Mouse (Mus musculus) embryonic facial prominence, embryonic 12.5 days (tissue): ENCODE results near the gene Psmg1. TPM values are rescaled to one million over a fixed set of nuclear protein-coding genes. Genes with fewer than 3 reads are reported as not detected.
"Not testable (repeated sequence)": the region's sequence is repeated elsewhere in the genome, so short reads cannot be mapped to it uniquely, and the experiment has no call there.

Experiments used
- ATAC-seq: fragments of 200-750 bp; cut with Nextera tagmentation; 2 replicates; pipeline ENCODE4 v1.8.0; 2017; ENCODE audit not compliant: insufficient number of reproducible peaks, insufficient read depth, low FRiP score, low TSS enrichment
- H3K27ac ChIP-seq: fragments of 300-500 bp; sonication (generic); 2 replicates; pipeline ENCODE4 v1.5.1; 2016; ENCODE audit warnings: mild to moderate bottlenecking
- H3K27me3 ChIP-seq: fragments of 300-500 bp; sonication (generic); 2 replicates; pipeline ENCODE4 v1.6.1; 2016; ENCODE audit warnings: mild to moderate bottlenecking, moderate library complexity
- H3K36me3 ChIP-seq: fragments of 300-500 bp; sonication (generic); 2 replicates; pipeline ENCODE4 v1.6.1; 2016; ENCODE audit warnings: mild to moderate bottlenecking
- H3K4me1 ChIP-seq: fragments of 300-500 bp; sonication (generic); 2 replicates; pipeline ENCODE4 v1.6.1; 2016
- H3K4me2 ChIP-seq: fragments of 300-500 bp; sonication (generic); replicated peaks from 2 replicates; pipeline ENCODE4 v1.6.1; 2016; ENCODE audit warnings: mild to moderate bottlenecking, moderate library complexity
- H3K4me3 ChIP-seq: fragments of 300-500 bp; sonication (generic); 2 replicates; pipeline ENCODE4 v1.5.1; 2016; ENCODE audit warnings: mild to moderate bottlenecking
- H3K9ac ChIP-seq: fragments of 300-500 bp; sonication (generic); 2 replicates; pipeline ENCODE4 v1.6.1; 2016; ENCODE audit warnings: mild to moderate bottlenecking, moderate library complexity
- H3K9me3 ChIP-seq: fragments of 300-500 bp; sonication (generic); 2 replicates; pipeline ENCODE4 v1.6.1; 2016; ENCODE audit warnings: mild to moderate bottlenecking, moderate library complexity
- WGBS: fragments of 180-500 bp; shearing (Covaris S2); methylation state at CpG from one replicate; pipeline ENCODE4 v1.1.7; 2016; 5-methylcytosine and 5-hydroxymethylcytosine counted together
- polyA plus RNA-seq: library from polyadenylated mRNA; unstranded; fragments of >200 nt; fragmentation: Nextera tagmentation; extraction: Ambion mirVana; gene quantifications from 2 replicates; pipeline ENCODE4 v1.2.1, GENCODE M21; 2016

The Psmg1 gene
- 95.1 and 99.4 TPM in 2 replicates for polyA plus RNA-seq

DNA sequence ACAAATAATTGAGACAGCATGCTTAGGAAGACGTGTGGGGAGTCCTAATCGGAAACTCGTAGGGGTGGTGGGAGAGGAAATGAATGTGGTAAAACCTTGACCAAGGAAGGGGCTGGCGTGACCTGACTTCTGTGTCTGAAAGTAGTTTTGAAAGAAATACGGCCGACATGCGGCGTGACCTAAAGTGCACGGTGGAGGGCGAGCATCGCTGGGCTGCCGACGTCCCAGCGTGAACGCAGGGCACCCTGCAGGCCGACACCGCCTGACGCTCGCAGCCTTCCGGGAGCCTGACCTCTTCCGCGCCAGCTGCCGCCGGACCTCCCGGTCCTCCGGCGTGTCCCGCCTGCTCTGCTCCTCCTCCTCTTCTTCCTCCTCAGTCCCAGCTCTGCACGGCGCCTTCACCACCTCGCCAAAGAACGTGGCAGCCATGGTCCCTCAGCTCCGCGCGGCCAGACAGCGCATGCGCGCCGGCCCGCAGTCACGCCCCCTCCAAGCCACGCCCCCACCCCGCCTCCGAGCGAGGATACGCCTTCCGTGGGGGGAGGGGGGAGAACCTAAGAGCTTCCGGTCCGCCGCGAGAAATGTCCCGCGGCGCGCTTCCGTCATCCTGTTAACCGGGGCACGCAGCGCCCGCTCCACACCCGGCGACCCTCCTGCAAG is at the start of gene Psmg1:
Gene Psmg1 (minus strand): TSS at position 499 of the 660 bp plus-strand sequence.
- Histone ChIP-seq H3K4me1 (peaks cover 17% of the 10 kb centered on the region; the same call in 1 of the 2 replicates), H3K4me3 (peak within 1 kb of the TSS; percentile 76), H3K36me3 (peaks cover 33% of the 10 kb centered on the region), H3K27ac (peak within 1 kb of the TSS; percentile 92), H3K9ac (peak within 1 kb of the TSS; percentile 84), H3K27me3 (no peaks in the 10 kb centered on the region), H3K4me2 (peak within 1 kb of the TSS; percentile 60), H3K9me3 (no peaks in the 10 kb centered on the region)
- under 1% methylated on average over 62 of the region's 62 CpGs for WGBS
- ATAC-seq, result peak; percentile 89

DNA sequence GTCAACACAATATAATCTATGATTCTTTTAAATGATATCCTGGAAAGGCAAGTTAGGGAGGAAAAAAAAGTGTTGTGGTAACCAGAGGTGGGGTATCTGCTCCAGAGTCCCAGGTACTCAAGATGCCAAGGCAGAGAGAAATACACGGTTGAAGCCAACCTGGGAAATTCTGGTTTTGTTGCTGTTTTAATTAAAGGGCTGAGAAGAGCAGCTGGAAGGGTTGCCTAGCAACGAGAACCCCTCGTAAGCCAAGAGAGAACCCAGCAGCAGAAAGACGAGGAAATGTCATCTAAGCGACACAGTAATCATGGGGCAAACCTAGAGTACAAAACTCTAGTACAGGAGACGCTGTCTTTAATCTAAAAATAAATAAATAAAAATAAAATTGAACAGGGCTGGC is 48.8 kb upstream of the Psmg1 start:
- H3K9ac ChIP-seq, result no peak overlapping the region
- 62% methylated on average over 6 of the region's 6 CpGs for WGBS

DNA sequence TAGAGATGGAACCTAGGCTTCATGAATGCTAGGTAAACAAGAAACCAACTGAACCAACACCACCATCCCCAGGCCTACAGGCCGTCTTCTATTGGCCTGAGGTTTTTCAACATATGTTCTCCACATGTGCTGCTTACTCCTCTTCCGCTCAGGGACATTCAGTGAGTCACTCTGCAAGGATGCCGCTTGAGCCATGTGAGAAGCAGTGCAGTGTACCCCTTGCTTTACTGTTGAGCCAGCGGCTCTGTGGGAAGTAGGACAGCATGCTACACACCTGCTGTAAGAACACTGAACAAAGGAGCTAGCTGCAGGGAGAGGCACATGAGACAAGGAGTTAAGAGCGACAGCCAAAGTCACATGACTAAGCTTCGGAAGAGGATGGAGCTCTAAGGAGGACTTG is 43.7 kb upstream of the Psmg1 start:
- 0 out of 2 replicates have a peak overlapping the region, but pooled peaks have one; percentile 43 for H3K27ac ChIP-seq
- no peak overlapping the region for H3K4me3 ChIP-seq
- H3K4me2 ChIP-seq, result no peak overlapping the region
- WGBS, result 66% methylated on average over 6 of the region's 6 CpGs
- no peak overlapping the region for H3K9ac ChIP-seq
- no peaks in the 10 kb centered on the region for H3K27me3 ChIP-seq
- H3K4me1 ChIP-seq, result no peaks in the 10 kb centered on the region
- no peak for ATAC-seq
- H3K36me3 ChIP-seq, result peaks cover 91% of the 10 kb centered on the region
- no peaks in the 10 kb centered on the region for H3K9me3 ChIP-seq

More for the DNA sequence above, 48.8 kb upstream of the Psmg1 start:
- Histone ChIP-seq H3K36me3 (peaks cover 93% of the 10 kb centered on the region), H3K27me3 (no peaks in the 10 kb centered on the region), H3K27ac (no peak overlapping the region), H3K4me2 (no peak overlapping the region), H3K9me3 (no peaks in the 10 kb centered on the region), H3K4me3 (no peak overlapping the region), H3K4me1 (no peaks in the 10 kb centered on the region)
- no peak for ATAC-seq

DNA sequence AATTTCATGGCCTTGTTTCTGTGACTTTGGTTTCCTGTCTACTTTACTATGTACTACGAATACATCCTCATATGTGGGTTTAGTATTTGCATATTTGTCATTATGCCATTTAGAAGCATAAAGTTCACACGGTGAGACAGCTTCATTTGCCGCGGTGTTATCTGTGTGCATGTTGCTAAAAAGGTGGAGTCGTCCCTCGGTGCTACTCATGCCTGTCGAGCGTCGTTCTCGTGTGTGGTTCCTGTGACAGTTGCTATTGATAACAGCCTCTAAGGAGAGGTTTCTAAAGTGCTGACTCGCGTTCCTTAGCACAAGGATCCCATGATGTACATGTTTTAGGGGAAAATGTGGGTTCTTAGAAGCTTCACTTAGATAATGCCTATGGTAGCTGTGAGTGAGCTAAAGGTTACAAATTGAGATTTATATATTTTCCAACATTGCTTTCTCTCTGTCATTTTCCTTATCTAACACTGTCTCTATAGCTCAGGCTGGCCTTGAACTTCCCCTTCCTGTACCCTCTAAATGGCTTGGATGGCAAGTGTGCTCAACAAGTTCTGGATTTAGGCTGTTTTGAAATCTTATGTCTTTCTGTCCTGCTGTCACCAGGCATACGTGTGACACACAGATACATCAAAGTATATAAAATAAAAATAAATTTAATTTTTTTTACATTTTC is 41.7 kb upstream of the Psmg1 start:
- peaks cover 93% of the 10 kb centered on the region for H3K36me3 ChIP-seq
- 93% methylated on average over 13 of the region's 13 CpGs for WGBS

DNA sequence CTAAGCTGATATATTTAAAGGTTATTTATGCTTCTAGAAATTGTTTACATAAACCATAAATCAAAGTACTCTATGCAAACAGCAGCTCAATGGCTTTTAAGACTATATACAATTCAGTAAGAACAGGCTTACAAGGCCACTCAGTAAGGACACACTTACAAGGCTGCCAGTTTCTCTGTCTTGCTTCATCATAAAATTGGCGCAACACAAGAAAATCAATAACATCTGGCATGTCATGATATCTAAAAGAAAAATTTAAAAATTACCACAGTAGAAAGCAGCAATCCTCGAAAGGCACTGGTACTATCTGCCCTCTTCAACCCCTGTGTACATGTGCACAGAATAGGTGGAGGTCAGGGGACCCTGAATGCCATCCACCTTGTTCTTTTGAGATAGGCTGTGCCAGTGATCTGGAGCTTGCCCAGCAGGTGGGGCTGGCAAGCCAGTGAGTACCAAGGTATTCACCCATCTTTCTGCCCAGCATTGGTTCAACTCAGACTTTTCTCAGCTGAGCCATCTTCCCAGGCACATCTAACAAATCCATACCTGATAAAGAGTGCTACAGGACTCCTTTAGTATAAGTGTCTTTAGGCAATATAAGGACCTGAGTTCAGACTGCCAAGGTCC is 39.8 kb upstream of the Psmg1 start:
- Histone ChIP-seq H3K9me3 (no peaks in the 10 kb centered on the region), H3K9ac (no peak overlapping the region), H3K27me3 (no peaks in the 10 kb centered on the region), H3K4me3 (no peak overlapping the region), H3K27ac (no peak overlapping the region), H3K36me3 (peaks cover 91% of the 10 kb centered on the region), H3K4me1 (no peaks in the 10 kb centered on the region), H3K4me2 (no peak overlapping the region)
- no peak for ATAC-seq
- 77% methylated on average over 2 of the region's 2 CpGs for WGBS

More for the DNA sequence above, 41.7 kb upstream of the Psmg1 start:
- H3K27ac ChIP-seq, result no peak overlapping the region
- no peak overlapping the region for H3K4me3 ChIP-seq
- H3K9ac ChIP-seq, result no peak overlapping the region
- no peak for ATAC-seq
- no peaks in the 10 kb centered on the region for H3K4me1 ChIP-seq
- H3K27me3 ChIP-seq, result no peaks in the 10 kb centered on the region
- no peaks in the 10 kb centered on the region for H3K9me3 ChIP-seq
- H3K4me2 ChIP-seq, result no peak overlapping the region

DNA sequence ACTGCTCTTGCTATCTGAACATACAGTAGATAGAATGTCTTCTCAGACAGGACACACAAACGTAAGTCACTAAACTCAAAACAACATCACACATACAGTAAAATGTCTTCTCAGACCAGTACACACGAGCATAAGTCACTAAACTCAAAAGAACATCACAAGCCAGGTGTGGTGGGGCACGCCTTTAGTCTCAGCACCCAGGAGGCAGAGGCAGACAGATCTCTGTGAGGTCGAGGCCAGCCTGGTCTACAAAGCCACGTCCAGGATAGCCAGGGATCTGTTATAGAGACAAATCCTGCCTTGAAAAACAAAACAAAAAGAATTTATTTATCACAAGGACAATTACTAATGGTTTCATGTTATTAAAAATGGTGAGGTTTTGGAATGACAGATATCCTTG is 35.5 kb upstream of the Psmg1 start:
- Histone ChIP-seq H3K27ac (no peak overlapping the region), H3K9me3 (no peaks in the 10 kb centered on the region), H3K4me3 (no peak overlapping the region), H3K9ac (no peak overlapping the region), H3K27me3 (no peaks in the 10 kb centered on the region), H3K4me1 (no peaks in the 10 kb centered on the region), H3K36me3 (peaks cover 81% of the 10 kb centered on the region), H3K4me2 (no peak overlapping the region)
- WGBS, result 91% methylated on average over 5 of the region's 5 CpGs
- ATAC-seq, result no peak

DNA sequence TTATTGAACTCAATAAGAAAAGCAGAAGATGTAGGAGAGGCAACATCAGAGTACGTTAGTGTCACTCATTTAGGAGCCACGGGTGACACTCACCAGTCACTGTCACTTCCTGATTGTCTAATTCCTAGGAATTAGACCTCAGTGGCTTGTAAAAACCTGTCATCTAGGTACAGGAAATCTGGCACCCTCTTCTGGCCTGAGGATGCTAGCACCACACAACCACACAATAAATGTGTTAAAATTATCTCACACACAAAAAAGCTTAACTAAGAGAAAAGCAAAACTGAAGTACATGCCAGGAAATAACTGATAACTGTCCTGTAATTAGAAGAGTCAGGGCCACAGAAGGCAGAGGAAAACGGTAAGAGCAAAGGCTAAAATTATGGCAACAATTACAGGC is 34.5 kb upstream of the Psmg1 start:
- H3K9ac ChIP-seq, result no peak overlapping the region
- no peak overlapping the region for H3K27ac ChIP-seq
- no peak overlapping the region for H3K4me2 ChIP-seq
- H3K4me3 ChIP-seq, result no peak overlapping the region
- no peaks in the 10 kb centered on the region for H3K27me3 ChIP-seq
- H3K4me1 ChIP-seq, result no peaks in the 10 kb centered on the region
- H3K9me3 ChIP-seq, result no peaks in the 10 kb centered on the region
- 83% methylated on average over 3 of the region's 3 CpGs for WGBS
- H3K36me3 ChIP-seq, result peaks cover 80% of the 10 kb centered on the region
- no peak for ATAC-seq

DNA sequence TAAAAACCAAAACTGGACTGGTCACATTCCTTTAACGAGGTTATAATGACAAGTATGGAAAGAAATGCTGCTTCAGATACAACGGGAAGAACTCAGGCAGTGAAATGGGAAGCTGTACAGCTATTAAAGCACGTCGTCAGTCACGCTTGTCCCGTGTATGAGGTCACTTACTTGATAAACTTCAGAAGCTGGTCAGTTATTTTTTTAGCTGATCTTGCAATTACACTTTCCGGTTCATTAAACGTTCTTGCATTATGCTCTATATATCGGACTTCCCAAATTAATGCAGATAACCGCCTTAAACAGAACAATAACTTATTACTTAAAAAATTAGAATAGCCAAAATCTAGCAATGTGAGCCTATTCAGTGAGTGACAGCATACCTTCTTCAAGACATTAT is 30.3 kb upstream of the Psmg1 start:
- Histone ChIP-seq H3K9ac (no peak overlapping the region), H3K9me3 (no peaks in the 10 kb centered on the region), H3K36me3 (peaks cover 79% of the 10 kb centered on the region), H3K4me2 (no peak overlapping the region), H3K27me3 (no peaks in the 10 kb centered on the region), H3K4me3 (no peak overlapping the region), H3K27ac (no peak overlapping the region), H3K4me1 (no peaks in the 10 kb centered on the region)
- ATAC-seq, result no peak
- 92% methylated on average over 10 of the region's 10 CpGs for WGBS

DNA sequence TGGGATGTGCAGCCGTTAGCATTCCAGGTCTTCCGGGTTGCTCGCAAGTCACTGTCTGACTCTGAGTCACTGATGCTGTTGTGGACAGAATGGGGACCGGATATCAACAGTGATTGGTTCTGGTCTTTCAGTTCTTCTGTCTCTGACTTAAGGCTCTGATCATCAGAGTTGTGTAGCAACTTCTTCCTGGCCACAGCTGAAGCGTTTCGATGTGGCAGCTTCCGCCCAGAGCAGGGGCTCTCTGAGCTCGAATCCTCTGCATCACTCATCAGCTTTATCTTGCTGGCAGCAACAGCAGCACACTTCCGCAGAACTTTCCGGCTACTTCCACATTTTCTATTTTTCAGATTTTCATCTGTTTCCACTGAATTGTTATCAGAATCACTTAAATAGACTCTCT is 18.4 kb upstream of the Psmg1 start:
- H3K4me3 ChIP-seq, ATAC-seq, H3K27ac ChIP-seq, H3K9ac ChIP-seq, H3K4me2 ChIP-seq, H3K27me3 ChIP-seq, H3K9me3 ChIP-seq, H3K4me1 ChIP-seq: not testable (repeated sequence)
- WGBS, result no CpG with 5 or more reads among the region's 10 CpGs
- H3K36me3 ChIP-seq, result peaks cover 28% of the 10 kb centered on the region

DNA sequence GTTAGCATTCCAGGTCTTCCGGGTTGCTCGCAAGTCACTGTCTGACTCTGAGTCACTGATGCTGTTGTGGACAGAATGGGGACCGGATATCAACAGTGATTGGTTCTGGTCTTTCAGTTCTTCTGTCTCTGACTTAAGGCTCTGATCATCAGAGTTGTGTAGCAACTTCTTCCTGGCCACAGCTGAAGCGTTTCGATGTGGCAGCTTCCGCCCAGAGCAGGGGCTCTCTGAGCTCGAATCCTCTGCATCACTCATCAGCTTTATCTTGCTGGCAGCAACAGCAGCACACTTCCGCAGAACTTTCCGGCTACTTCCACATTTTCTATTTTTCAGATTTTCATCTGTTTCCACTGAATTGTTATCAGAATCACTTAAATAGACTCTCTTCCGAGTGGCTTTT is 13.5 kb upstream of the Psmg1 start:
- H3K9me3 ChIP-seq, H3K27ac ChIP-seq, H3K4me1 ChIP-seq, H3K4me2 ChIP-seq, H3K27me3 ChIP-seq, ATAC-seq, H3K4me3 ChIP-seq, H3K9ac ChIP-seq: not testable (repeated sequence)
- peaks cover 43% of the 10 kb centered on the region for H3K36me3 ChIP-seq
- WGBS, result no CpG with 5 or more reads among the region's 10 CpGs

DNA sequence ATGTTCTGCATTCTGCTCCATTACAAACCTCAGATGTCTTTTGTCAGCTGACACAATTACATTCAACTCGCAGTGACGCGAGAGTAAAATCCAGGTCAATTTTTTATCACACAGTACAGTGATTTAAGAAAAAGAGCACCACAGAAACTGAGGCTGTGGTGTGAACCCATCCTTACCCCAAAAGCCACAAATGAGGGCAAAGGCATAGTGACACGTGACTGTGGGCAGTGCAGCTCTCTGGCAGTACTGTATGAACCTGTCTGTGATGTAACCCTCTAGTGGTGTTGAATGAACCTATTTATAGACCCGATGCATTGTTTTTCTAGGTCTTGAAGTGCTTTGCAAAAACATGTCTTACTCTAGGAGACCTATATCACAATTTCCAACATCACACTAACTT is 8.5 kb upstream of the Psmg1 start:
- WGBS, result 93% methylated on average over 5 of the region's 5 CpGs
- Histone ChIP-seq H3K4me2 (no peak overlapping the region), H3K27ac (no peak overlapping the region), H3K4me1 (no peaks in the 10 kb centered on the region), H3K4me3 (no peak overlapping the region), H3K27me3 (no peaks in the 10 kb centered on the region), H3K9ac (no peak overlapping the region), H3K36me3 (peaks cover 52% of the 10 kb centered on the region), H3K9me3 (no peaks in the 10 kb centered on the region)
- ATAC-seq, result no peak

DNA sequence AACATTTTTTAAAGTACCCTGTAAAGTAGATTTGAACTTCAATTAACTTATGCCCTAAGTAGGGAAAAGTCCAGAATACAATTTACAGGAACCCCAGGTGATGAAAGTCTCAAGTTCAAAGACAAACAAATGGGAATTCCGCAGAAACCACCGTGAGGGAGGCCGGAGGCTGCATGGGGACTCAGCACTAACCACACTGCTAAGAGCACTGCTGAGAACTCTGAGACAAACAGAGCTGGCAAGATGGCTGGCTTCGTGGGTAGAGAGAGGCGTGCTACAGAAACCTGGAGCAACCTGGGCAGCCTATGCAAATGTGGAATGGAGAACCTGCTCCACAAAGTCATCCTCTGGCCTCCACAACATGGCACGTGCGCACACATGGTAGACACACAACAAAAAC is 5.4 kb upstream of the Psmg1 start:
- no peak for ATAC-seq
- H3K9me3 ChIP-seq, result no peaks in the 10 kb centered on the region
- peaks cover 41% of the 10 kb centered on the region for H3K36me3 ChIP-seq
- H3K4me3 ChIP-seq, result no peak overlapping the region
- H3K27ac ChIP-seq, result no peak overlapping the region
- no peaks in the 10 kb centered on the region for H3K27me3 ChIP-seq
- no peak overlapping the region for H3K4me2 ChIP-seq
- peaks cover 6% of the 10 kb centered on the region; the same call in 1 of the 2 replicates for H3K4me1 ChIP-seq
- 87% methylated on average over 7 of the region's 7 CpGs for WGBS
- H3K9ac ChIP-seq, result no peak overlapping the region
